Mouse (Mus musculus): ENCODE data around the gene Gm20538.

Gene Gm20538

DNA sequence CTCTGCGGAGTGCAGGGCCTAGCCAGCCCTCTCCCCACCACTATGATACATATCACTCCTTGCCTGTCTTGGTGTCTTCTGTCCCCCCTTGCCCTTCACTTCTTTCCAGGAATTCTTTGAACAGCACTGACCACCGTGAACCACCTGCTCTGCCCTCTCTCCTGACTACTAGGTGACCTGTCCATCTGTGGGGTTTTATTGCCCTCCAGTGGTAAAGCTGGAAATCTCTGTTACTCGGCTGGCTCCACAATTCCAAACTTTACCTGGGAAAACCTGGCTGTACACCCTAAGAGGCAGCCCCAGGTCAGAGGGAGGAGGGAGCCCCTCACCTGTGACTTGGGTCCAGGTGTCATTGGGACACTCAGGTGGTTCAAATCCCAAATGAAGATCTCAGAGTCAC lies 17.3 kb downstream of the Gm20538 start:
- no peak for DNase-seq (ENCODE audit: low read depth, low spot score)

GRCm38 (mm10) chr19:44530018-44530417 lies 22.6 kb downstream of the Gm20538 start:
- no peak for DNase-seq (ENCODE audit: low read depth, low spot score)

- DNase-seq (ENCODE audit: low read depth, low spot score): no peak
Observed at GRCm38 (mm10) chr19:44525551-44526205, 27.0 kb downstream of the Gm20538 start.

GRCm38 (mm10) chr19:44519152-44519551 lies 33.5 kb downstream of the Gm20538 start:
- DNase-seq (ENCODE audit: low read depth, low spot score): no peak

DNA sequence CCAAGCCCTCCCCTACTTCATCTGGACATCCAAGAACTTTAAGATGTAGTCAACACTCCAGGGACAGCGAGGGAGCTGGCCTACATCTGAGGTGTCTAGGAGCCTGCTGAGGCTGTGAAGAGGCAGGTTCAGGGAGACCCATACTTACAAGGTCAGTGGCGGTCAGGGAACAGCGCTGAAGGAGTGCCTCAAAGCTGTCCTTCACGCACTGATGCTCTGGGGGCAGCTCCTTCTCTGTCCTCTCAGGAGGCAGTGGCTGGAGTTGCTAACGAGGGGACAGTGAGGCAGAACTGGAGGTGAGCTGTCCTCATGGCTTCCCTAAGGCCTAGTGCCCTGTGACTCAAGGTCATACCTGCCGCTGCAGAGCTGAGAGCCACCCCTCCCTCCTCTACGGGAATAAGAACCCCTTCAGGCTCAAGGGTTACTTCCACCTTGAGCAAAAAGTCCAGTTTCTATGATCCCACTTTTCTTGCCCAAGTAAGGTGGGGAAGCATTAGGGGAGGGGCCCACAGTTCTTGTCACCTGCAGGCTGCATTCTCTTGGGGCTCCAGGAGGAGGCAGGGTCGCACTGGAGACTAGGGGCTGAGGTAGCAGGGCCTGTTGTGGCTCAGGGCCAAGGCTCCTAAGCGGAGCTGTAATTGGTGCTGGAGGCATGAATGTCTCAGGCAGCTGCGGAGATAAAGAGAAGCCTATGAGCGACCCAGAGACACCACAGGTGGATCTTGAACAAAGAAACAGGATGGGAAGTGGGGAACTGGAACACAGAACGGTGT lies 34.4 kb downstream of the Gm20538 start:
- DNase-seq (ENCODE audit: low read depth, low spot score): no peak

DNA sequence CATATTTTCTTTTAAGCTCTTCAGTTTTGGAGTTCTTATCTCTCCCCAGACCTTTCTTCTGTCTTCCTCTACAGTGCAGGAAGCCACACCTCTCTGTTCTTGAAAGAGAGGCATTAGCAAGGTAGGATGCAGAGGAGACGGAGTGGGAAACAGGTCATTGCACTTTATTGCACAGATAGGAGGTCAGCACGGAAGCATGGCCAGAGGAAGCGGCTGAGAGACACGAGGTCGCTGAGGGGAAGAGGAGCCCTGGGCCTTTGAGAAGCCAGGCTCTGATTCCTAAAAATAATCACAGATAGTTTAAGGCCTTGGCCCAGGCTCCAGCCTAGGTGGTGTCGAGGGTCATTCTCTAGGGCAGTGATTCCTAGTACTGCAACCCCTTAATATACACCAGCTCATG lies 36.9 kb downstream of the Gm20538 start:
- DNase-seq (ENCODE audit: low read depth, low spot score): no peak

- DNase-seq (ENCODE audit: low read depth, low spot score): no peak
Observed at GRCm38 (mm10) chr19:44514521-44515451, 37.8 kb downstream of the Gm20538 start.

DNA sequence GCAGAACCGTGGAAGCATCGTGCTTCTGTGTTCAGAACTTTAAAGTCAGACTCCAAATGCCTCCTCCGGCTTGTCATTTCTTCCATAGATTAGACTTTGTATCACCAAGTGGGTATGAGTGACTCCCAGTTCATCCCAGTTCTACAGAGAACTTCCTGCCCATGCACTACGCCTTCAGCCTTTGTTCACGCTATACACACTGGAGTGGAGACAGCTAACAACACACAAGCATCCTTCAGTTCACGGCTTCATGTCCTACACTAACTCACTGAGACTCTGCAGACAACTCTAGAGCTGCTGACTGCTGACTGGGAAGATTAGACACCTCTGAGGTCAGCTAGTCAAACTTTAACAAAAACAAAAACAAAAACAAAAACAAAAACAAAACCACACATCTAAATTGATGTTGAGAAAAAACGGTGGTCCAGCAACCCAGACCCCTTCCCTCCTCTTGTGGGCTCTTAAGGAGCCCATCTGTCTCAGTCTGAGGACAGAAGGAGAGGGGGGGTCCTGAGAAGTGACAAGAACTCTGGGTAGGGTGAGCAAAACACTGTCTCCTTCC lies 38.6 kb downstream of the Gm20538 start:
- no peak for DNase-seq (ENCODE audit: low read depth, low spot score)

DNA sequence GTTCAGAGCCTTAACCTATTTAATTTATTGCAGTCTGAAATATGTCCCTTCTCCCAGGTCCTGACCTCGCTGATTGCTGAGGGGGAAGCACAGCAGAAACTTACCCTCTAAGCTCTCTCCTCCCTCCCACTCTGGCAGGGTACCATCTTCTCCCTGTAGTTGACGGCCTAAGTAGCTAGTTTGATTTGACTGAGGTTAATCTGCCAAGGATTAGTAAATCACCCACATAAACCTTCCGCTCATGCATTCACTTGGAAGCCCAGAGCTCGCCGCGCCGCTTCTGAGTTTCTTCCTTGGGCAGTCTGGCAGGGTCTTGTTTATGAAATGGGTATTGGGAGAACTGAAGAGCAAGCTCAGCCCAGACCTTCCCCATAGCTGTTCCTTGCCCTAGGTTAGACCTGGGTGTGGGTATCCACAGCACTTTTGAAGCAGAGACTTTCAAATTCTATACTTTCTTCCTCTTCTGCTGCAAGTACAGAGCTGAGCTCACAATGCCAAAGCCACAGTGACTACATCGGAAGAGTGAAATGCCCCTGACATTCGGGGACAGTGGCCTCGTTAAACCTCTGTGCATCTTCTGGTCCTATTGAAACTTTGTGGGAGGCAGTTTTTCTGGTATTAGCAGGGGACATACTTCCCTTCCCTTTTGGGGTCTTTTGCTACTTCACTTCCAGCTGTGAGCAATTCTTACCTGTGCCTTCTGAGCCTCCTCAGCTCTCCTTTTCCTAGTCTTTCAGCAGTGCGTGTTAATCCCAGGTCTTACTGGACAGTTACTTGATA lies 39.4 kb downstream of the Gm20538 start:
- DNase-seq (ENCODE audit: low read depth, low spot score): no peak

DNA sequence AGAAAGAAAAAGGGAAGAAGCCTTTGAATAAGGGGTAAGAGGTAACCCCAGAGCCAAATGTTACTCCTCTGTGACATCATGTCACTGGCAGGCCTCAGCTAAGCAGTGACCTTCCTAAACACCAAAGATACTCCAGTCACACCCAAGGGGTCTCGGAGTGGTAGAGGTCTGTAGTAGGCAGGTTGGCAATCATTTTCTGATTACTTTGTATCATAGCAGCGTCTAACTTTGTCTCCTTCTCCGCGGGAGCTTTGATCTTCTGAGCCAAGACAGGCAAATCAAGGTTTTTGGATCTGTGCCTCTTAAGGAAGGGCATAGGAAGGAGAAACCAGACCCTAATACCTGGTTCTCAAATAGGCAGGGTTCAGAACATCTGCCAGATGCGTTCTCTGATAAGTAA lies 40.0 kb downstream of the Gm20538 start:
- DNase-seq (ENCODE audit: low read depth, low spot score): no peak

DNA sequence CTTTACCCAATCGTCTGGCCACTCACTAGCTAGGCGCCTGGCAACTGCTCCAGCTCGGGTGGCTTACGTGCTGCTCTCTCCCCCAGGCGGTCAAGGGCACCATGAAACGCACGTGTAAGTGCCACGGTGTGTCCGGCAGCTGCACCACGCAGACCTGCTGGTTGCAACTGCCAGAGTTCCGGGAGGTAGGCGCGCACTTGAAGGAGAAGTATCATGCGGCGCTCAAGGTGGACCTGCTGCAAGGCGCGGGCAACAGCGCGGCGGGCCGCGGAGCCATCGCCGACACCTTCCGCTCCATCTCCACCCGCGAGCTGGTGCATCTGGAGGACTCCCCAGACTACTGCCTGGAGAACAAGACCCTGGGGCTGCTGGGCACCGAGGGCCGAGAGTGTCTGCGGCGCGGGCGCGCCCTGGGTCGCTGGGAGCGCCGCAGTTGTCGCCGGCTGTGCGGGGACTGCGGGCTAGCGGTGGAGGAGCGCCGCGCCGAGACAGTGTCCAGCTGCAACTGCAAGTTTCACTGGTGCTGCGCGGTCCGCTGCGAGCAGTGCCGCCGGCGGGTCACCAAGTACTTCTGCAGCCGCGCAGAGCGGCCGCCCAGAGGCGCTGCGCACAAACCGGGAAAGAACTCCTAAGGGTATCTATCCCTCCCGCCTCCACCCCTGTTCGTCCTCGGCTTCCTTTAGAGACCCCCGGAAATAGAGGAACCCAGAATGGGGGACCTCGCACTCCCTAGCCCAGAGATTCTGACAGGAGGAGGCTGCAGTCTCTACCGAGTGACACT lies 41.0 kb downstream of the Gm20538 start:
- DNase-seq (ENCODE audit: low read depth, low spot score): no peak

DNA sequence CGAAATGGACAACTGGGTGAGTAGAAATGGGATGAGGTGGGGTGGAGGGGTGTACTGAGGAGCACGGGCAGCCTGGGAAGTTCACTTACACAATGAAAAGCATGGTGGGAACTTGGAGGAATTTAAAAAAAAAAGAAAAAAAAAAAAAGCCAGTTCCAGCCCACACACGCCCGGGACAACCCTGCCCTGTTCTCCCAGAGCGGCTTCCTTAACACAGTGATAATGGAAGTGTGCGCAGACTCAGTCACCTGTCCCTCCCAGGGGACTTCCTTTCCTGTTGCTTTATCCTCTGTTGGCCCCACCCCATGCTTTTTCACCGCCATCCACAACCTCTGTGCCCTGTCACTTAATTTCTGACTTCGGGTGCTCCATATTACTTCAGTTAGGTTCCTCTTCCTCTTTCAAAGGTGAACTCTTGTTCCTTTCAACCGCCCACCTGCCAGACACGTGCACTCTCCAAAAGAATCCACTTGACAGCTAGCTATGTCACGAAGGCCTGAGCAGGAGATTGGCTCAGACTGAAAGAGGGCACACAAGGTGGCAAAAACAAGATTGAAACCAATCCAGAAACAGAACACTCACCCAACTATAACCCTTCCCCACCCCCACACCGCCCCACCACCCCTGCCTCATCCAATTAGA lies 42.0 kb downstream of the Gm20538 start:
- DNase-seq (ENCODE audit: low read depth, low spot score): no peak

DNA sequence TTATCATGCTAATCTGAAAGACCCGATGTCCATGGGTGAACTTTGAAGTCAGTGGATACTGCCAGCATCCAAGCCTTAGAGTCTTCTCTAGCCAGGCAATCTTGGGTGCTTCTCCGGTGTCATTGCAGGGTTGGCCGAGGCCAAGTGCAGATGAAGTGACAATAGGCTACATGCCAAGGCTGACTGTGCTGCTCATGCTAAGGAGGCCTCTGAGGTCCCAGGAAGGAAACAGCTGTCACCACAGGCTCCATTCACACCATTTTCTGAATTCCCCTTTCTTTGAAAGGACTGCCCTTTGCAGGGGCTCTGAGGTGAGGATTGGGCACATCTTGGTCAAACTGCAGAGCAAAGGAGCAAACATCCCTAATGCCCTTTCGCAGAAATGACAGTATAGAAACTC lies 49.9 kb downstream of the Gm20538 start:
- DNase-seq (ENCODE audit: low read depth, low spot score): no peak

DNA sequence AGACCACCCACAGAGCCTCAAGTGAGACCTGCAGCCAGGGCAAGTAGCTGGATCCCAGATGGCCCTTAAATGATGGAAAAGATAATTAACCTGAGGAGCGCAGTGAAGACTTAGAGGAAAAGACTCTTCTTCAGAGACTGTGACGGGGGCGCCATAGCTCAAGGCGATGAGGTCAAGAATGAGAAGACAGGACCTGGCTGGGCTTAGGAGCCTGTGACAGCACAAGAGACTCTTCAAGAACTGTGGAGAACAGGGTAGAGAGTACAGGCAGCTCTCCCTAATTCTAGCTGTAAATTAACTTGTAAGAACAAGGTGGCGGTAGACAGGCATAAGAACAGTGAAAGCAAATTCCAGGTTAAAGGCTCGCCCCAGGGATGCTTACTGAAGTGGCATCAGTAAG lies 50.7 kb downstream of the Gm20538 start:
- DNase-seq (ENCODE audit: low read depth, low spot score): no peak

DNA sequence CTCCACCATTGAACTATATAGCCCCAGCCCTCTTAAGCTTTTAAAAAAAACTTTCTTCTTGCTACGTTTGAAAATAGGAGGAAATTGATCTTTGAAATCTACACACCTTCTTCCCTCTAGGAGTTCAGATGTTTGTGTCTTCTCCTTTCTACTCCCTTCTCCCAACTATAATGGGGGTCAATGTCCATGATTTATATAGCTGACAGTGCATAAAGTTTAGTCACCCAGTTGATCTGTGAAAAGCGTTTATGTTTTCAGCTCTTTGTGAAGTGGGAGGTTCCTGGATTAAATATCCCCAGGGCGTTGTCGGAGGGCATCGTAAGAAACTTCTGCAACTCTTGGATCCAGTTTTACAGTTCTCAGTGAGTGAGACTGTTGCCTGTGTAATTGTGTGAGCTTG lies 52.4 kb downstream of the Gm20538 start:
- no peak for DNase-seq (ENCODE audit: low read depth, low spot score)

DNA sequence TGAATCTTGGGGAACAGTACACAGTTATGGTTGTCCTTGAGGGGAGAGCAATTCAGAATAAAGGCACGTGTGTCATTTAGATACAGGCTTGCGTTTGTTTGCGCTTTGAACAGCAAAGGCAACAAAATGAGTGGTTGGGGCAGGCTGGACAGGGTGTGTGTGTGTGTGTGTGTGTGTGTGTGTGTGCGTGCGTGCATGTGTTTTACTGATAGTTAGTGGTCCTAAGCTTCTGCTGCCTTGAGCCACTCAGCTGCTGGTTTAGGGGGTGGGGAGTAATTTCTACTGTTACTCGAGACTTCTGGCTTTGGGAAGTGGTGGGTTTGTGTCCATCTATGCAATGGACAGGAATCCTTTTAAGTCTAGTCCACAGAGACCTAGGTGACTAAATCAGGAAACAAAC lies 53.7 kb downstream of the Gm20538 start:
- no peak for DNase-seq (ENCODE audit: low read depth, low spot score)

DNA sequence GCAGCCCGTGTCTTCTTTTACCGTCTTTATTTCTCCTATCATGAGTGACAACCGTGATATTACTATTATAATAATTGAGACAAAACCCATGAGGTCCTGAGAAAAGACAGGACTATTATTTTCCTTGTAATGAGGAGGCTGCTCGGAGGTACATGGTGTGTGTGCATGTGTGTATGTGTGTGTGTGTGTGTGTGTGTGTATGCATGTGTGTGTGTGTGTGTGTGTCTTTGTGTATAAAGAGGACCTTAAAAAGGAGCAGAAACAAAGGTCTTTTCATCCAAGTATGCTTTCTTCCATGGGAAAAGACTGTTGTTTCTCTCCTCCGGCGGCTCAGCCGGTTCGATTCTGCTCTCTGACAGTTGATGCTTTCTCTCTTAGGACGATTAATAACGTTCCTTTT lies 55.7 kb downstream of the Gm20538 start:
- DNase-seq (ENCODE audit: low read depth, low spot score): no peak

- no peak for DNase-seq (ENCODE audit: low read depth, low spot score)
Observed at GRCm38 (mm10) chr19:44496511-44496910, 56.1 kb downstream of the Gm20538 start.

All from c-Kit-negative CD71-positive TER-119-positive erythroid progenitor cells, embryonic 14.5 days (primary cell).